Mouse (Mus musculus) 416B (cell line): ENCODE results near the gene Prx.

ENCODE experiments used
- DNase-seq: peaks from one replicate; pipeline ENCODE4 v3.0.0; 2011; ENCODE audit warnings: low read depth

Gene Prx

GRCm38 (mm10) chr7:27499036-27499435 is at the start of gene Prx:
TSS of gene Prx (plus strand) at chr7:27499324.
- no peak for DNase-seq

GRCm38 (mm10) chr7:27451359-27451758 is 47.8 kb upstream of the Prx start:
- no peak for DNase-seq

- DNase-seq: no peak
These were observed 46.8 kb upstream of the Prx start for GRCm38 (mm10) chr7:27452206-27452770.

DNA sequence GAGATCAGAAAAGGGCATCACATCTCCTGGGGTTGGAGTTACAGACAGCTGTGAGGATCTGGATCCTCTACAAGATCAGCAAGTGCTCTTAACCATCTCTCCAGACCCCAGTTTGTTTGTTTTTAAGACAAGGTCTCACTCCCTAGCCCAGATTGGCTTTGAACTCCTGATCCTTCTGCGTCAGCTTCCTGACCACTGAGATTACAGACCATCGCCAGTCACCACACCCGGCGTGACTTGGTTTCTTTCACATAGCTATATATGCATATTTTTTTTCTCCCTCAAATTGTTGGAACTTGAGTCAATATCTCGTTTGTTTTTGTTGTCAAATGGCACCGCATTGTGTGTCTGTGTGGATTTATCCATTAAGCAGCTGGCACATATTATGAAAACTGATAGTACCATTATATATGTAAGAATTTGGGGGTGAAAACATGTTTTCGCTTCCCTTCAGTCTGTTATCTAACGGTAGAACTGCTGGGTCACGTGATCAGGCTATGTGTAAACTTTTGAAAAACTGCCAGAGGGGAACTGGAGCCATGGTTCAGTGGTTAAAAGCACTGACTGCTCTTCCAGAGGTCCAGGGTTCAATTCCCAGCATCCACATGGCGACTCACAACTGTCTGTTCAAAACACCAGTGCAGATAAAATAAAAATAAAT is 44.5 kb upstream of the Prx start:
- DNase-seq: peak; percentile 56

- DNase-seq: no peak
These were observed 43.9 kb upstream of the Prx start for GRCm38 (mm10) chr7:27455273-27455672.

DNA sequence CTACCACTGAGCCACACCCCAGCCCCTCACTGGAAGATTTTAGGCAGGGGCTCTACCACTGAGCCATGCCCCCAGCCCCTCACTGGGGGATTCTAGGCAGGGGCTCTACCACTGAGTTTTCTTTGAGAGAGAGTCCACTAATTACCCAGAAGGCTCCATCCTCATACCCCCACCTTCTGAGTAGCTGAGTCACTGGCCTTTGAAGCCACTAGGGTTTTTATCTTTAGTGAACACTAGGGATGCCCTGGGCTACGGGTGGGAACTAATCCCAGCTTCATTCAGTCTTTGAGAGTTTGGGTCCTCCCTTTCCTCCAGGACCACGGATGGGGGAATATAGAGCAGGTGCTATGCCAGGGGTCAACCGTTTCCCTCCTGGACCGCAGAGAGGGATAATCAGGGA is 40.5 kb upstream of the Prx start:
- no peak for DNase-seq

DNA sequence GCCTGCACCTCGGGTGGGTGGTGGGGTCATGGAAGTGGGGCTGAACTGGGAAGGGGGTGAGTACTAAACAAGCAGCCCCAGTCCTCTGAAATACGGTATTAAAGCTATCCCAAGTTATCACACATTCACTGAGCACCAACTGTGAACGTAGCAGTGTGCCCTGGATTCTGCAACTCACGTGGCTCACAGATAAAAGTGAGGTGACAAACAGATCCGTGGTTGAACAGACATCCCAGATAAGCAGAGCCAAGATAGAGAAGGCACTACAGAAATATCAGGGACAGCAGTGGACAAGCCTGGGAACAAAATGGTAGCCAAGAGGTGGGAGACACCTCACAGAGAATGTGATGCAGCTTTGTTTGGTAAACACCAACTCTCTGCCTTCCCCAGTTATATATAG is 39.5 kb upstream of the Prx start:
- DNase-seq: no peak

DNA sequence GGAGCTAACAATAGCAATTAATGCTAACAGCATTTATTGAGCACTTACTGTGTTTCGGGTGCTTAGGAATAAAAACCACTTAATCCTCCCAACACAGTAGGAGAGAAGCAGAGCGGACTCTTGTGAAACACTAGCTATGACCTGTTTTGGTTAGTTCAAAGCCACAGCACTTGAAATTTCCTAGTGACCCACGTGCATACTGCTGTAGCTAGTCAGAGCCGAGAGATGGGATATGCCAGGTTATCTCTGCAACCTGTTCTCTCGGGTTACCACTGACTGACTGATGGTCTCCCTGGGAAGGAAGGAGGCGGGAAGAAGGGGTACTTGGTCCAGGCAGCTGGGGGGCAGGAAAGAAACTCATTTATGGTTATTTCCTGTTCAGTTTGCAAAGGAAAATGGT is 38.6 kb upstream of the Prx start:
- DNase-seq: peak; percentile 78

DNA sequence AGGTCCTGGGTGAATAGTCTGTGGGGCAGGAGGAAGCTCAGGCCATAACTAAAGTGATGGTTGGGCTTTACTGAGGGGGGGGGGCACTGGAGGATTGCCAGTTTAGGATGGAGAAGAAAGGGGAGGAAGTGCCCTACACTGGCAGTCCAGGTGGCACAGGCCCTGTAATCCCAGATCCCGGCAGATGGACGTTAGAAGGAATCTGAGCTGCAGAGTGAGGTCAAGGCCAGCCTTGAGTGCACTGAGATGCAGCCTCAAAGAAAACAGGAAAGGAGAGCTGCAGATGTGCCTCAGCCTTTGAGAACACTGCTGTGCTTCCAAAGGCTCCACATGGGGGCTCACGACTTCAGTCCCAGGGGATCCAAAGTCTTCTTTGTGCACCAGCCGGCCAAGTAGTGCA is 31.5 kb upstream of the Prx start:
- no peak for DNase-seq

- DNase-seq: no peak
These were observed 27.6 kb upstream of the Prx start for GRCm38 (mm10) chr7:27471390-27472120.

DNA sequence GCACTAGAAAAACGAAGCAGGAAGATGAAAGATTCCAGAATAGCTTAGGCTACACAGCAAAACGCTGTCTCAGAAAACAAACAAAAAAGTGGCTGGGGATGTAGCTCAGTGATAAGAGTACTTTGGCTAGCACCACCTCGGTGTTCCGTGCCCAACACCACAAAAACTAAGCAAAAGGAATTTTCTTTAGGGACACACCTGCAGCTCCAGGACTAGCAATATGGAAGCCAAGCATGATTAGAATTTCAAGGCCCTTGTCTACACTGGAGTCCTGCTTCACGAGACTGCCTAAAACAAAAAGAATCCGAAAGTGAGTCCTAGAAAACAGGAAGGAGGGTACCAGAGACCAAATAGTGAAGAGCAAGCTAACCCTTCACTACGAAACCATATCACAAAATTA is 26.5 kb upstream of the Prx start:
- DNase-seq: peak; percentile 74

GRCm38 (mm10) chr7:27473156-27473834 is 25.8 kb upstream of the Prx start, which contains the start of gene Sertad3:
TSS of gene Sertad3 (plus strand) at chr7:27473768.
- DNase-seq: peak; percentile 99

DNA sequence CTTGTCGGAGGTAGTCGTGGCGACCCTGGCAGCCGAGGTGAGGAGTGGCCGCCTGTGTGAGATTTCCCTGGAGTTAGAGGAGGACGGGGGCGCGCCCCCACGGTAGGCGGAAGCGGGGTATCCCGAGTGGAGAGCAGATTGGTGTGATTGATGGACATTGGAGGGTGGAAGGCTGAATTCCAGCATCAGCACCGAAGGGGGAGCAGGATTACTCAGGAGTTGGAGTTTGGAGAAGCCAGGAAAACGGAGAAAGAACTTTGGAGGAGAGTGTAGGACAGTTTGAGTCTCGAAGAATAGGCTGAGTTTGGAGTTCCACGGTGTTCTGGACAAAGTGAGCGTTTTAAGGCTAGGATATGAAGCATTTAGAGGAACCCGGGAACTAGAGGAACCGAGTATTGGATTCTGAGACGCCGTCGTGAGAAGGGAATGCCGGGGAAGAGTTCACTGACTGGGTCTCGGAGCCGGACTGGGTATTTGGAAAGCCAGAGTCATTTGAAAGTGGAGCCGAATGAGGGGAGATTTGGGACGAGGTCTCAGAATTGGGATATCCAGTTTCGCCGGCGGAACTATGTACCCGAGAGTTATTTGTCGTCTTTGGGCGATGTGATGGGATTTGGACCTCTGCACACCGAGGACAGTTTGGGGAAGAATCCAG is 25.2 kb upstream of the Prx start:
- no peak for DNase-seq

DNA sequence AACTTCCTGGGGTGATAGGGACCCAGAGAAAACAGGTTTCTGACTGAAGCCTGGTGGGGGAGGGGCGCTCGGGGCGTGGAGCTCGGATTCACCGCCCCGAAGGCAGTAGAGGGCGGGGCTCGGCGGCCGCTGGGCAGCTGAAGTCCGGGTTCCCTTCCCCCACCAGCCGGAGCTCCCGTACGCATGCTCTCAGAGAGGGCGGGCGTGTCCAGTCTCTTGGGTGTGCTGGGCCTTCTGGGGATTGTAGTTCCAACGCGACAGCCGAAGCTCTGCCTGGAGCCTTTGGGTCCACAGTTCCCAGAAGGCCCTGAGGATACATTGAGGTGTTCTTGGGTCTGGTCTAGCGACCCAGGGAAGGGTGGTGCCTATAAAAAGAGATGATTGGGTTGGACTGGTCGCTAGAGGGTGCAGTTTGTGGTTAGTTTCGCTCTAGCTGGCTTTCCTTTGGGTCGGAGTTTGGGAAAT is 24.6 kb upstream of the Prx start:
- DNase-seq: peak; percentile 100

- no peak for DNase-seq
These were observed 23.5 kb upstream of the Prx start for GRCm38 (mm10) chr7:27475596-27475995.

DNA sequence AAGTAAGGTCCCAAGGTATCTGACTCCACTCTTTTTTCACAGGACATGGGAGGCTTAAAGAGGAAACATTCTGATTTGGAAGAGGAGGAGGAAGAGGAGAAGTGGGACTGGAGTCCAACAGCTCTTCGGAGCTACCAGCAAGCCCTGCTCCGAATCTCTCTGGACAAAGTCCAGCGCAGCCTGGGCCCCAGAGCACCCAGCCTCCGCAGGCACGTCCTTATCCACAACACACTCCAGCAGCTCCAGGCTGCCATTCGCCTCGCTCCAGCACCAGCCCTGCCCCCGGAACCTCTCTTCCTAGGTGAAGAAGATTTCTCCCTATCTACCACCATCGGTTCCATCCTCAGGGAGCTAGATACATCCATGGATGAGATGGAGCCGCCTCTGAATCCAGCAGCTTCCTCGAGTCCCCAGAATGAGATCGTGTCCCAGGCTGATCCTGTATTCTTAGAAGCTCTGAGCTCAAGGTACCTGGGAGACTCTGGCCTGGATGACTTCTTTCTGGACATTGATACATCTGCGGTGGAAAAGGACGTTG is 23.0 kb upstream of the Prx start:
- no peak for DNase-seq

DNA sequence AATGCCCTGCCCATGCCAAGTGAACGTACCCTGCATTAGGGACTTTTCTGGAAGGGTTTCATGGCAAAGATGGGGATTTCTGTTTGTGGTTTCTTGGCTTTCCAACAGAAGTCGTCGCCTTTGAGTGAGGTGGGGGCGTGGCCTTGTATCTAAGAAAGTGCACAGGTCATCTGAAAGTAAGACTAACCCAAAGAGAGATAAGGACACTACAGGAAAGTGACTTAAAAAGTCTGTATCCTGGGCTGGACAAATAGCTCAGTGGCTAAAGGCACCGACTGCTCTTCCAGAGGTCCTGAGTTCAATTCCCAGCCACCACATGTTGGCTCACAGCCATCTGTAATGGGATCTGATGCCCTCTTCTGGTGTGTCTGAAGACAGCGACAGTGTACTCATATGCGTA is 20.6 kb upstream of the Prx start:
- peak; percentile 56 for DNase-seq

DNA sequence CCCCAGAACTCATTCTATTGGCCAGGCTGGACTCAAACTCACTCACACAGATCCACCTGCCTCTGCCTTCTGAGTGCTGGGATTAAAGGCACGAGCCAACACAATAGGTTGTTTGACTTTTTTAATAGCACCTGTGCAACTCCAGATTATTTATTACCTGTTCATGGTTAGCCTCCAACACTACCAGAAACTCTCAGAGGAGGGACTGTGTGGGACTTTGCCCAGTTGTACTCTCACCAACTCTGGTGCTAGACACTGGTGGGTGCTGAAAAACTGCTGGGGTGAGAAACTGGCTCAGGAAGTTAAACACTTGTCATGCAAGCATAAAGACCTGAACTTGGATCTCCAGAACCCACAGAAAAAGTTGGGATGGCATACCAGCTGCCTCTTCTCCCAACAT is 19.4 kb upstream of the Prx start:
- DNase-seq: no peak

DNA sequence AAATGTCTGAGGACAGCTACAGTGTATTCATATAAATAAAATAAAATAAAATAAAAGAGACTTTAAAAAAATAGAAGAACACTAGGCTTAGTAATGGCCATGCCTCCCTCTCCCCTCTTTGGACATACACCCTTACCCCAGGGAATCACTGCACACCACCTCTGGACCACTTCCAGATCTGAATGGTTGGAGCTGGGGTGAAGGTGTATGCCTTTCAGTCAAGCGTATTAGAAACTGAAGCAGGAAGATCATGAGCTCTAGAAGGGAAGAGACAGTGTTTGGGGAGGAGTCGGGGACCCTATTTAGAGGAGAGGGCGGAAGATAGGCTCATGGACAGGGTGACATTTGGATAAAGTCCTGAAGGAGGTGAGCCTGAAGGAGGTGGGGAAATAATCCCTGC is 18.6 kb upstream of the Prx start:
- DNase-seq: no peak

DNA sequence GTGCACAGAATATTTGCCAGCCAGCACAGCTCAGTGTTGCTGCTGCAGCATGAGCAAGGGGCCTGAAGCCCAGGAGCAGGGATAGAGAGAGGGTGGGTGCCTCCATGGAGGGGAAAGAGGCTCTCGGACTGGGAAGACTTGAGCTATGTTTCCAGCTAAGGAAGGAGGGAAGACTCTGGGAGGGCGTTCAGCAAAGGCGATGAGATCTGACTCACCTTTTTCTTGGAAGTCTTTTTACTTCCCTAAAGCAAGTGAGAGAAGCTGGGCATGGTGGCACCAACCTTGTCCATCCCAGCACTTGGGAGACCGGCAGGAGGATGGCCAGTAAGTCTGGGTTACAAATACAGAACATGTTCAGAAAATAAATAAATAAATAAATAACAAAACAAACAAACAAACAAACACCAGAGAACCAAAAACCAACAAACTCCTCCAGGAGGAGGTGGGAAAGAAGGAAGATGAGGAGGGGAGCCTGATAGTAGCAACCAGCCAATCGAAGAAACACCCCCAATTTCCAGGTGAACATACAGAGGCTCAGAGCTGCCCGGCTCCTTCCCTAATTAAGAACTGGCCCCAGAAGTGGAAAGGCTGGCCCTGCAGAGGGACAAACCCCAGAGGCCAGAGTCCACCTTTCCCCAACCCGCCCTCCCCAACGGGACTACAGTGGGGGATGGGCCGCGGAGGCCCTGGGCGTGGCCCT is 18.0 kb upstream of the Prx start:
- no peak for DNase-seq

GRCm38 (mm10) chr7:27481627-27481969 is 17.5 kb upstream of the Prx start:
- DNase-seq: peak; percentile 94
